Mouse (Mus musculus) heart, postnatal 0 days (tissue): Measurements from ENCODE around the gene Nfib.

Source experiments
- CTCF ChIP-seq: IDR thresholded peaks from 2 replicates; pipeline ENCODE4 v1.5.1; 2016; ENCODE audit warnings: antibody characterized with exemption, control low read depth, low read depth
- EP300 ChIP-seq: IDR thresholded peaks from 2 replicates; pipeline ENCODE4 v1.6.1; 2016; ENCODE audit warnings: antibody characterized with exemption, low read depth

DNA sequence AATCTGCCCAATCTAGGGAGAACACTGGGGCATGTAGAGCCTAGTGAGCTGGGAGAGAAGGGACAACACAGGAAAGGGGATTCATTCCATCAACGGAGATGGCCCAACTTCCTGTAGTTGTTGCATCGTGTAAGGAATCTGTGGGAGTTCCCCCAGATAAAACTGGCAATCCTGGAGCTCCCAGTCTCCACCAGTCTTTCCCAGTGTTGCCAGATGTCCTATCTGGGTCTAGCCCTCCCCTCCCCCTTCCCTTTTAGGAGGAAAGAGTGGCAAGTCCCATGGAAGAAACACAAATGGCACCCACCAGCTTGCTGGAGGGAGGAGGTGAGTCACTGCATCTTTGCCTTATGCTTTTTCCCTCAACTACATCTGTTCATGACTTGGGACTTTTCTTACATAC lies 417.4 kb downstream of the Nfib start:
- no peak for TF ChIP-seq CTCF
- TF ChIP-seq EP300: no peak
